Mouse (Mus musculus) ES-E14 (cell line): ENCODE results near the gene Tfeb.

Source experiments
- CHD2 ChIP-seq: IDR thresholded peaks from 2 replicates; pipeline ENCODE4 v1.6.1; 2014; ENCODE audit warnings: mild to moderate bottlenecking, low read depth, low read length, inconsistent platforms
- HCFC1 ChIP-seq: IDR thresholded peaks from 2 replicates; pipeline ENCODE4 v1.6.1; 2012; ENCODE audit warnings: low read length, inconsistent platforms, borderline replicate concordance; ENCODE audit not compliant: insufficient read depth
- MAFK ChIP-seq: IDR thresholded peaks from 2 replicates; pipeline ENCODE4 v1.6.1; 2014; ENCODE audit warnings: mild to moderate bottlenecking, low read depth, low read length, inconsistent platforms; ENCODE audit not compliant: insufficient read depth
- ZC3H11A ChIP-seq: IDR thresholded peaks from 2 replicates; pipeline ENCODE4 v1.6.1; 2012; ENCODE audit warnings: low read depth, mild to moderate bottlenecking, inconsistent platforms, low read length, borderline replicate concordance
- ZNF384 ChIP-seq: IDR thresholded peaks from 2 replicates; pipeline ENCODE4 v1.6.1; 2012; ENCODE audit warnings: low read depth, low read length, inconsistent platforms

GRCm38 (mm10) chr17:47708972-47709371, 27.9 kb upstream of the Tfeb start:
- TF ChIP-seq HCFC1 (no peak), CHD2 (no peak), MAFK (no peak), ZNF384 (no peak), ZC3H11A (no peak)
